Mouse (Mus musculus) T-helper 17 cell (primary cell): ENCODE results near the gene Sema6b.

Experiments
- in situ Hi-C, 2 experiments: fragments of 300-600 bp; cut with MboI, MseI; formaldehyde crosslinking; loops; 1 replicate in 1 of 2; 2 replicates in 1 of 2; pipeline ENCODE4 v1.15.1; 2025; ENCODE audit warnings: high pct_unique_total_duplicates in 2 of 2

Sema6b gene

DNA sequence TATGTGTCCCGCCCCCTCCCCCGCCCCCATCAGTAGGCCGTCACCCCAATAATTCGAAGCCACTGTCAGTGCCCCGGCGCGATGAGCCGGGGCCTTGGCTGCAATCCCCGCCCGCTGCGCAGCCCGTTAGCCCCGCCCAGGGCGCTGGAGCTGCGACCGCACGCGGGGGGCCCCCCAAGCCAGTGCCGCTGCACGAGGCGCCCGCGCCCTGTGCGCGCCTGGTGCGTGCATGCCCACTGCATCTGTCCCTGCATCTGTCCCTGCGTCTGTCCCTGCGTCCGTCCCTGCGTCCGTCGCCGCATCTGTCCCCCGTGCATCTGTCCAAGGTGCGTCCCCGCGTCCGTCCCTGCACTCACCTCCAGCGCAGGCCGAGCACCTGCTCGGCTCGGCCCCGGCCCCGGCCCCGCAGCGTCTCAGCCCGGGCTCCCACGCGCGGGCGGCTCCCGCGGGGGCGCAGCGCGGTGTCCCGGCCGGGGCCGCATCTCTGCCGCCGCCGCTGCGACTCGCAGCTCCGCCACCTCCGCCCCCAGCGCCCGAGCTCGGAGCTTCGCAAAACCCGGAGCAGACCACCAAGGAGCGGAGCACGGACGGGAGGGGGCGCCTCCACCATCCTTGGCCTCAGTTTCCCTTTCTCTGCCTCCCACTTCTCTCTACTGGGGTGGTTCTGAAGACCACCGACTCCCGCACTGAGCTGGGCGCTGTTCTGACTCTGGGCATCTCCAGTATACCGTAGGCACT lies at the start of gene Sema6b:
Gene Sema6b, minus strand, starts transcription at position 486 of the 738 bp plus-strand sequence.
- in situ Hi-C loops: no loop called here

DNA sequence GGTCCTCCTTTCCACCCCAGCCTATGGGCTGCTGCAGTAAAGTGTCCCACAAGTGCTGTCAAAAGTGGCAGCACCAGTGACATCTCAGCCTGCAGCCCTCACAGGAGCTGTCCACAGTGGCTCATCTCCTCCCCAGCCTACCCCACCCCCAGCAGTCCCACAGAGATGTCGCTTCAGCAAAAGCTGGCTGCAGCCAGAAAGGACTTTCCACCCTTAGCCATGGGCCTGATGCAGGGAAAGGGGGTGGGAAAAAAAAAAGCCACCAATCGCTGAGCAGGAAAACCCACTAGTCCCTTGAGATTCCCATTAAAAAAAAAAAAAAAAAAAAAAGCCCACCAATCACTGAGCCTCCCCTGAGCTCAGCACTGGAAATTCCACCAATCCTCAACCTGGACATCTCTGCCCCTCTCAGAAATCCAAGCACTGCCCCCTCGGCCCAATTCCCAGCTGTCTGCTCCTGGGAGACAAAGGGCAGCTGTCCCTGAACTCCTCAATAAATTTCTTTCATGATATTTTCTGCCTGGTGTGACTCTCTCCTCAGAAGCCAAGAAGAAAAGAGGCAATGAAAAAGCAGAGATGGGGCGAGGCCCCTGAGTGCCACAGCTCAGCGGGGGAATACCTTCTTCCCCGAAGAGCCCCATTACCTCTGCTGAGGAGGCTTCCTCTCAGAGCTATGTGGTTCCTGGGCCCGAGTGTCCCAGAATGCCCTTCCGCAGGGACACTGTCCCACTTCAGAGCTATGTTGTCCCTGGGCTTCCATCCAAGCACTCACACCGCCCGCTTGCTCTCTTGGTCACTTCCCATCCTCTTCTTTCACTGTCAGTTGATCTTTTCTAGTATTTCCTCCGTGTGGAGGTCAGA lies 45.4 kb upstream of the Sema6b start:
- in situ Hi-C loops: no loop called here

GRCm38 (mm10) chr17:56183658-56184103 lies 43.5 kb upstream of the Sema6b start, which contains the start of gene Mydgf:
Mydgf (minus strand) TSS chr17:56183920.
- in situ Hi-C loops: loop anchor here in 1 of 2 experiments (5.0 kb wide), 1 partner anchor 74 kb away; the partner anchor contains the start of gene Fem1a

- in situ Hi-C loops: loop anchor here in 1 of 2 experiments (5.0 kb wide), 1 partner anchor 74 kb away; the partner anchor contains the start of gene Fem1a
Observed at GRCm38 (mm10) chr17:56182975-56183657, 43.0 kb upstream of the Sema6b start.

GRCm38 (mm10) chr17:56175416-56175815 lies 35.3 kb upstream of the Sema6b start:
- in situ Hi-C loops: no loop called here

GRCm38 (mm10) chr17:56173401-56174046 lies 33.4 kb upstream of the Sema6b start:
- in situ Hi-C loops: no loop called here

DNA sequence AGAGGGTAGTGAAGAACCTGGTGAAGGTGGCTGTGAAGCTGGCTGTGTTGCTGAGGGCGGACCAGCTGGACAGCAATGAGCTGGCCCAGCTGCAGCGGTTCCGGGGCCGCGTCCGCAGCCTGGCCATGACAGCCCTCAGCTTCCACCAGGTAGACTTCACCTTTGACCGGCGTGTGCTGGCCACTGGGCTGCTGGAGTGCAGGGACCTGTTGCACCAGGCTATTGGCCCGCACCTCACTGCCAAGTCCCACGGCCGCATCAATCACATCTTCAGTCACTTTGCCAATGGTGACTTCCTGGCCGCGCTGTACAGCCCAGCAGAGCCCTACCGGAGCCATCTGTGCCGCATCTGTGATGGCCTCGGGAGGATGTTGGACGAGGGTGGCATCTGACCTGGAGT lies 31.7 kb upstream of the Sema6b start:
- in situ Hi-C loops: no loop called here

DNA sequence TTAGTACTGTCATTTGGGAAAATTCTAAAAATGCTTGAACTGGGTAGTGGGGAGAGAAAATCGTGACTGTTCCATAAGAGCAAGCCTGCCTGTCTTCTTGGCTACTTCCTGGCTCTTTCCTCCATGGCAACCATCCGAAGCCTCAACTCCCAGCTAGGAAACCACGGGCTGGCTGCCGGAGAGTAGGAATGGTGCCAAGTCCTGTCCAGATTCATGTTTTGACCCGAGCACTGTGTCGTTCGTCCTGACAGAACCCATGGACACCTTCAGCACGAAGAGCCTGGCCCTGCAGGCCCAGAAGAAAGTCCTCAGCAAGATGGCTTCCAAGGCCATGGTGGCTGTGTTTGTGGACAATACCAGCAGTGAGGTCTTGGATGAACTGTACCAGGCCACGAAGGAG lies 31.3 kb upstream of the Sema6b start:
- in situ Hi-C loops: no loop called here

GRCm38 (mm10) chr17:56170636-56171035 lies 30.5 kb upstream of the Sema6b start:
- in situ Hi-C loops: no loop called here

- in situ Hi-C loops: no loop called here
Observed at GRCm38 (mm10) chr17:56169830-56170229, 29.7 kb upstream of the Sema6b start.

- in situ Hi-C loops: no loop called here
Observed at GRCm38 (mm10) chr17:56165671-56166070, 25.5 kb upstream of the Sema6b start.

GRCm38 (mm10) chr17:56164510-56164909 lies 24.4 kb upstream of the Sema6b start:
- in situ Hi-C loops: loop anchor here in 1 of 2 experiments (5.0 kb wide), 1 partner anchor 47 kb away; the partner anchor contains the start of gene Plin5

GRCm38 (mm10) chr17:56163523-56164102 lies 23.5 kb upstream of the Sema6b start:
- in situ Hi-C loops: loop anchor here in 1 of 2 experiments (5.0 kb wide), 1 partner anchor 46 kb away; the partner anchor contains the start of gene Plin5

DNA sequence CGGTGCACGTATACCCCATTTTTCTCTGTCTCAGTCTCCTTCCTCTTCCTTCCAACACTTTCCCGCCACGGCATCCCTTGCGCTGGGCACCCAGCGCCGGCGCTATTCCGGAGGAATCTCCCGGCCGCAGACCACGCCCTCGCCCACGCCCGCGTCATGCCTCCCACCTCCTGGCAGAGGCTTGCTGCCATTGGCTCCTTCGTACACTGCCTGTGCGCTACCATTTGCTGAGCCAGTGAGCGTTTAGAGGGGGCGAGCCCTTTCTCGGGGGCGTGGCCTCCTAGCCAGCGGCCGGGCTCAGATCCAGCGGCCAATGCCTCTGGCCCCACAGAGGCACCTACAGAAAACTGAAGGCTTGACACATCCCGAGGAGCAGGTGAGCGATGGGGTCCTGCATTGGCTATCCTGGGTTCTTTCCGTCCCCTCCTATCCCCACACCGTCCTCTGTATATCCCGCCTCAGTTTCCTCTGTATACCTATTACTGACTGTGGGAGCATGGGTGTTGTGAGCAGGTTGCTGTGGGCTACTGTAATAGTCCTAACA lies 22.2 kb upstream of the Sema6b start, which contains the start of gene Tnfaip8l1:
Gene Tnfaip8l1, plus strand, starts transcription at position 247 of the 544 bp plus-strand sequence.
- in situ Hi-C loops: loop anchor here in 1 of 2 experiments (5.0 kb wide), 1 partner anchor 45 kb away; the partner anchor contains the start of gene Plin5

GRCm38 (mm10) chr17:56159729-56160128 lies 19.6 kb upstream of the Sema6b start:
- in situ Hi-C loops: loop anchor here in 1 of 2 experiments (5.0 kb wide), 1 partner anchor 42 kb away; the partner anchor contains the start of gene Plin5

DNA sequence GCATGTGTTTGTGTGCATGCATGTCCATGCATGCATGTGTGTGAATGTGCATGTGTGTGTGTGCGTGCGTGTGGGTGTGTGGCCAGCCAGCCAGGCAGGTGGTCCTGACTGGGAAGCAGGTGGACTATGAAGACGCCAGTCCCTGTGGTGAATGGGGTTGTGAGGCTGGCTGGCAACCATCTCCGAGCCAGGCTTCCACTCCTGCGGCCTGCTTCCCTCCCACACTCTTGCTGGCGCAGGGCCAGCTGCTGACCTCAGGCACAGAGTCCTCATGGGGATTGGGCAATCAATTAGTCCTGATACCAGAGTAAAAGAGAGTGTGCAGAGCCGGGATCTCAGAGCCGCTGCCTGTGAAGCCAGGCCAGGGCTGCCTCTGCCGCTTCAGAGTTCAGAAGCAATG lies 13.5 kb upstream of the Sema6b start:
- in situ Hi-C loops: no loop called here

DNA sequence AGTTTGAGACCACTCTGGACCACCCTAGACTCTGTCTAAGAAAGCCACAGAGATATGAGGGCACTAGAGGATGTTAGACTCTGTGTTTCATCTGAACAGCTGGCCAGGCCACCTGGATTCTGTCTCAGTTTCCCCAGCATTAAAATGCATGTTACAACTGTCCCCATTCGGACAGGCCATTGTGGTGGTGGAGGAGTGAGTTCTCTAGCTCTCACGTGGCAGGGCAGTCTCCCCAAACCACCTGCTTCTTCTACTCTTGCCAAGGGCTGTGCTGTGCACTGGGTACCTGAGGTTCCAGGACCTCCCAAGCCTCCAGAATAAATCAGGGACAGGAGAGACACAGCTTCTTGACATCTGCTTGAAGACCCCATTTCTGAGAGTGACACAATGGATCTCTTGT lies 9.8 kb upstream of the Sema6b start:
- in situ Hi-C loops: no loop called here

DNA sequence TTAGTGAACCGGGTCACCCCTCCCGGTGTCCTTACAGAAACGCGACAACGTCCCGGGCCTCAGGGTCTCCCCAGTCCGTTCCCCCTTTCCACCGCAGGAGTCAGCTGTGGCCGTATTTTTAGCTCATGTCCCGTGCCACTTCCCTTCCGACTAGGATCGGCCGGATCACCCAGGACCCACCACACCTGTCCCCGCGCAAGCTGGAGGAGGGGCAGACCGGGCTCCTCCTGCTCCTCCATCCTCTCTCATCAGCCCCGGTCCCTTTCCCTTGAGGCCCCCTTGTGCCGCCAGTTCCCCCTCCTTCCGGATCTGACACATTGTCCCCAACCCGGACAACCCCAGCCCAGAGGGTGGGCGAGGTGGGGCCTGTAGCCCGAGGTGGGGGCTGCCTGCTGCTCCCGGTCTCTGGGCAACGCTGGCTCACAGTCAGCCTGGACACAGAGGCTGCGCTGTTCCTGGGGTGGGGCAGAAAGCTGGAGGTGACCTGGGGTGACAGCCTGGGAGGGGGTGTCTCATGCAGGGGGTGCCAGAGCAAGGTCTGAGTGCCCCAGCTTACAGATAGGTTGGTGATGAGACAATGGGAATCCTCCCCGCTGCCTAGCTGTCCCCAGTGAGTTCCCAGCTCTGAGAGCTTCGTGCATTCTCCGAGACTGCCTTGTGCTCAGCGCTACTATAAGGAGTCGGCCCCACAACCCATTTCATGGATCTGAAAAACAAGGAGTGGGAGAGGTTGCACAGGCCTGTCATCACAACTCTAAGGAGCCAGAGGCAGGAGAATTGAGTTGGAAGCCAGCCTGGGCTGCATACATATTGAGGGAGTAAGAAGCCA lies 8.9 kb upstream of the Sema6b start:
- in situ Hi-C loops: no loop called here

DNA sequence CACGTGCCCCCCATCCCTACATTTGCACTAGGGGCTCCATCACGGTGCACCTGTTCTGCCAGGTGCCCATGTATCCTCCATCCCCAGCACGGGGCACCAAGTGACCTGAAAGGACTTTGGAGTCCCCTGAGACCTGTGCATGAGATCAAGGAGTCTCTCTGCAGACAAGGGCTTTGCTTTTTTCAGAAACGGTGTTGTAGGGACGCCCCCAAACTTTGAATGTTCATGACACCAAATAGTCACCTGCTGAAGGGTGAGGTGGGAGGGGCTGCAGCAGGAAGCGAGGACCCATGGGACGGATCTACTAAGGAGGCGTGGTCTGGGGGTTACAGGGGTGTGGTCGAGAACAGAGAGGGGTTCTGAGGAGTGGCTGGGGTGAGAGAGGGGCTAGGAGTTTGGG lies 8.1 kb upstream of the Sema6b start:
- in situ Hi-C loops: no loop called here
